Comparison of ENCODE assay signal across 10 mouse cellular contexts in the genomic region with DNA sequence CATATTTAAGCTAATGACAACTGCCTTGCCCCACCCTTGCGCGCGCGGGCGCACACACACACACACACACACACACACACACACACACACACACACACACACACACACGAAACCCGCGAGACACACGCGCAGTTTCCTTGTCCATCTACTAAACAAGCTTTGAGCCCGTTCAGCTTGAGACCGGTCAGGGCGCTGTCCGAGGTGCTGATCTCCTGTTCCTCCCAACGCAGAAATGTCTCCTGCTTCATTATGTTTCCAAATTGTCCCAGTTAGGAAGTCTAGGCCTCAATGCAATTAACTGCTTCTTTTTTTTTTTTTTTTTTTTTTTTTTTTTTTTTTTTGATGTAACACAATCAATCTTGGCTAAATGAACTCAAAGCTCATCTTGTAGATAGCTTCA. TPM values are rescaled to one million over a fixed set of nuclear protein-coding genes. Genes with fewer than 3 reads are reported as not detected.
A peak's percentile ranks its signal among the peaks of the same experiment; 100 is the strongest.
DNase-seq lines count a peak whose midpoint lies in the region; ATAC-seq lines count a peak whose summit lies in the region.
"Had no signal": no experiment of that assay in that cellular context is flagged by ENCODE, and none has a peak within 500 bp of the region (broad histone marks: within the 10 kb centered on the region; RNA-seq: fewer than 3 reads in every experiment).

No protein-coding gene starts in this region.

- ATAC-seq in forebrain, embryonic 13.5 days: no peak
- peak; percentile 89 for ATAC-seq in megakaryocyte progenitor cell, adult 5-6 weeks (replicated peaks; ENCODE audit: poor library complexity)
- ATAC-seq in megakaryocyte, adult 5-6 weeks (ENCODE audit: poor library complexity, severe bottlenecking): no peak

- H3K27me3 ChIP-seq in forebrain, embryonic 13.5 days: peaks cover 61% of the 10 kb centered on the region

- H3K9me3 ChIP-seq in forebrain, embryonic 13.5 days (replicated peaks): no peaks in the 10 kb centered on the region
- H3K9me3 ChIP-seq: embryonic facial prominence, embryonic 13.5 days; lung, embryonic 15.5 days had no signal

- peak overlapping the region; percentile 78 for H3K4me2 ChIP-seq in forebrain, embryonic 13.5 days
- H3K4me2 ChIP-seq: lung, embryonic 15.5 days had no signal

- H3K4me1 ChIP-seq in forebrain, embryonic 13.5 days: peaks cover 21% of the 10 kb centered on the region

- peak overlapping the region; percentile 64 for H3K4me3 ChIP-seq in forebrain, embryonic 13.5 days
- H3K4me3 ChIP-seq: lung, embryonic 15.5 days had no signal

- H3K27ac ChIP-seq in forebrain, embryonic 13.5 days: no peak overlapping the region
- H3K27ac ChIP-seq: embryonic facial prominence, embryonic 13.5 days; lung, embryonic 15.5 days had no signal

- 1% methylated on average over 15 of the region's 15 CpGs for WGBS in forebrain, embryonic 13.5 days

- H3K36me3 ChIP-seq in forebrain, embryonic 13.5 days (ENCODE audit: poor library complexity, severe bottlenecking): no peaks in the 10 kb centered on the region
- H3K36me3 ChIP-seq: embryonic facial prominence, embryonic 13.5 days; lung, embryonic 15.5 days had no signal

- peak; percentile 40 for DNase-seq in layer of hippocampus, adult 11-12 months (ENCODE audit: low spot score)
- DNase-seq in layer of hippocampus, adult 9-10 months (ENCODE audit: low spot score): no peak
- peak; percentile 45 for DNase-seq in adrenal gland, adult 8-10 months
- peak; percentile 53 for DNase-seq in hindlimb bud, embryonic 11.5 days (ENCODE audit: extremely low spot score, low read depth, low spot score)
- peak; percentile 45 to 86 for DNase-seq in spleen, postnatal 10 days (ENCODE audit: low spot score in 2 of 2)

- peak overlapping the region; percentile 83 for H3K9ac ChIP-seq in forebrain, embryonic 13.5 days
- H3K9ac ChIP-seq: embryonic facial prominence, embryonic 13.5 days; lung, embryonic 15.5 days had no signal

RNA-seq across cellular contexts. Expression of gene Nt5c2, which starts 1.5 kb away (rescaled TPM):
- 10 to 100 TPM; 44.2 to 83.0 (median 65.5) TPM for total RNA-seq in adrenal gland, adult 8-10 months (2022)
- 68.8 and 83.9 TPM in 2 replicates for polyA plus RNA-seq in forebrain, embryonic 13.5 days (2015; fragmentation: Nextera tagmentation; extraction: Ambion mirVana)
- 52.5 and 59.4 TPM in 2 replicates for total RNA-seq in megakaryocyte progenitor cell, adult 5-6 weeks (2015)
- 79.3 and 80.0 TPM in 2 replicates for total RNA-seq in megakaryocyte progenitor cell, adult 5-6 weeks (2017)
- 32.5 and 36.1 TPM in 2 replicates for total RNA-seq in megakaryocyte, adult 5-6 weeks (2015)
- 42.1 and 43.6 TPM in 2 replicates for total RNA-seq in megakaryocyte, adult 5-6 weeks (2017)

RNA-seq across cellular contexts. Expression of gene Ina, which starts 2.0 kb away (rescaled TPM):
- total RNA-seq in adrenal gland, adult 8-10 months (2022): 1 to 10 TPM; 6.1 to 9.9 (median 7.6) TPM
- 206 and 221 TPM in 2 replicates for polyA plus RNA-seq in forebrain, embryonic 13.5 days (2015; fragmentation: Nextera tagmentation; extraction: Ambion mirVana)
- total RNA-seq in megakaryocyte progenitor cell, adult 5-6 weeks (2015): 0.22 TPM in 1 of 2 replicates, not detected in the other
- total RNA-seq in megakaryocyte progenitor cell, adult 5-6 weeks (2017): not detected in 2 replicates
- total RNA-seq in megakaryocyte, adult 5-6 weeks (2015): not detected in 2 replicates
- not detected in 2 replicates for total RNA-seq in megakaryocyte, adult 5-6 weeks (2017)

RNA-seq across cellular contexts. Expression of gene Pcgf6, which starts 34.2 kb away (rescaled TPM):
- total RNA-seq in adrenal gland, adult 8-10 months (2022): 10 to 100 TPM; 11.7 to 19.9 (median 15.6) TPM
- 26.8 and 30.6 TPM in 2 replicates for polyA plus RNA-seq in forebrain, embryonic 13.5 days (2015; fragmentation: Nextera tagmentation; extraction: Ambion mirVana)
- 22.8 and 29.0 TPM in 2 replicates for total RNA-seq in megakaryocyte progenitor cell, adult 5-6 weeks (2015)
- total RNA-seq in megakaryocyte progenitor cell, adult 5-6 weeks (2017): 9.1 and 14.2 TPM in 2 replicates
- 5.4 and 7.0 TPM in 2 replicates for total RNA-seq in megakaryocyte, adult 5-6 weeks (2015)
- 0.81 and 1.4 TPM in 2 replicates for total RNA-seq in megakaryocyte, adult 5-6 weeks (2017)

RNA-seq across cellular contexts. Expression of gene Taf5, which starts 51.1 kb away (rescaled TPM):
- total RNA-seq in adrenal gland, adult 8-10 months (2022): 1 to 10 TPM; 2.5 to 4.2 (median 3.6) TPM
- polyA plus RNA-seq in forebrain, embryonic 13.5 days (2015; fragmentation: Nextera tagmentation; extraction: Ambion mirVana): 6.9 and 7.0 TPM in 2 replicates
- 17.0 and 18.7 TPM in 2 replicates for total RNA-seq in megakaryocyte progenitor cell, adult 5-6 weeks (2015)
- 20.6 and 25.7 TPM in 2 replicates for total RNA-seq in megakaryocyte progenitor cell, adult 5-6 weeks (2017)
- 13.8 and 14.6 TPM in 2 replicates for total RNA-seq in megakaryocyte, adult 5-6 weeks (2015)
- 19.2 and 20.7 TPM in 2 replicates for total RNA-seq in megakaryocyte, adult 5-6 weeks (2017)

Comparison
In these comparisons a context has a peak if more than half of its experiments do, and no peak if none do; other contexts are left out.
1. RNA of gene Ina, which starts 2.0 kb away (total RNA-seq): 6.1 to 9.9 TPM in adrenal gland, adult 8-10 months; 0.22 TPM in megakaryocyte progenitor cell, adult 5-6 weeks and not detected in megakaryocyte, adult 5-6 weeks; every median in the first group is over 4 times any median in the second.